ENCODE assay signal across 11 mouse cellular contexts in genomic region chr17:45742371-45743147, GRCm38 (mm10). TPM values are rescaled to one million over a fixed set of nuclear protein-coding genes. Genes with fewer than 3 reads are reported as not detected.
DNase-seq lines count a peak whose midpoint lies in the region; ATAC-seq and TF ChIP-seq lines count a peak whose summit lies in the region.
"Had no signal": no experiment of that assay in that cellular context is flagged by ENCODE, and none has a peak within 500 bp of the region (broad histone marks: within the 10 kb centered on the region; RNA-seq: fewer than 3 reads in every experiment).

No protein-coding gene starts in this region.

- no peak overlapping the region for H3K4me2 ChIP-seq in hindbrain, embryonic 11.5 days (replicated peaks; ENCODE audit: low read depth, low read length)
- H3K4me2 ChIP-seq in liver, embryonic 16.5 days (ENCODE audit: low read depth, low read length): peak overlapping the region; percentile 6; the same call in 1 of the 2 replicates
- H3K4me2 ChIP-seq in myocyte (ENCODE audit: low read depth): no peak overlapping the region
- H3K4me2 ChIP-seq: midbrain, embryonic 15.5 days had no signal

- H3K27me3 ChIP-seq in hindbrain, embryonic 10.5 days (ENCODE audit: insufficient read depth, poor library complexity, severe bottlenecking): no peaks in the 10 kb centered on the region
- H3K27me3 ChIP-seq in hindbrain, embryonic 11.5 days (ENCODE audit: control insufficient read depth, insufficient read depth, low read length): no peaks in the 10 kb centered on the region
- no peaks in the 10 kb centered on the region for H3K27me3 ChIP-seq in liver, embryonic 16.5 days (ENCODE audit: control insufficient read depth, insufficient read depth, low read depth, low read length)
- H3K27me3 ChIP-seq in myocyte (ENCODE audit: control insufficient read depth, insufficient read depth, insufficient read length): no peaks in the 10 kb centered on the region
- H3K27me3 ChIP-seq: midbrain, embryonic 15.5 days had no signal

- ATAC-seq in hindbrain, embryonic 11.5 days (ENCODE audit: low FRiP score): no peak
- peak; percentile 77 for ATAC-seq in granulocyte monocyte progenitor cell, adult 5-6 weeks (replicated peaks; ENCODE audit: poor library complexity, severe bottlenecking)
- ATAC-seq in liver, embryonic 16.5 days (ENCODE audit: low read depth): peak; percentile 63
- ATAC-seq: midbrain, embryonic 15.5 days had no signal

- no peaks in the 10 kb centered on the region for H3K79me2 ChIP-seq in myocyte (ENCODE audit: control insufficient read depth, insufficient read depth)

- H3K27ac ChIP-seq in hindbrain, embryonic 10.5 days: peak overlapping the region; percentile 42
- H3K27ac ChIP-seq in hindbrain, embryonic 11.5 days (ENCODE audit: low read depth, low read length): no peak overlapping the region
- H3K27ac ChIP-seq in liver, embryonic 16.5 days (ENCODE audit: low read length): peak overlapping the region; percentile 26
- H3K27ac ChIP-seq: midbrain, embryonic 15.5 days had no signal

- no peaks in the 10 kb centered on the region for H3K36me3 ChIP-seq in hindbrain, embryonic 10.5 days
- no peaks in the 10 kb centered on the region for H3K36me3 ChIP-seq in hindbrain, embryonic 11.5 days (ENCODE audit: control insufficient read depth, insufficient read depth, low read length)
- H3K36me3 ChIP-seq in liver, embryonic 16.5 days (ENCODE audit: control insufficient read depth, insufficient read depth): no peaks in the 10 kb centered on the region
- H3K36me3 ChIP-seq in myocyte (ENCODE audit: control insufficient read depth, insufficient read depth): no peaks in the 10 kb centered on the region
- H3K36me3 ChIP-seq: midbrain, embryonic 15.5 days had no signal

- TF ChIP-seq POLR2A in myocyte (IDR thresholded peaks at IDR 0.05; ENCODE audit: insufficient read length, low read depth): no peak

- no peak overlapping the region for H3K4me3 ChIP-seq in hindbrain, embryonic 10.5 days
- H3K4me3 ChIP-seq in hindbrain, embryonic 11.5 days (ENCODE audit: low read depth, low read length): no peak overlapping the region
- no peak overlapping the region; the same call in 1 of the 2 replicates for H3K4me3 ChIP-seq in liver, embryonic 16.5 days (ENCODE audit: low read depth, low read length)
- H3K4me3 ChIP-seq in myocyte: no peak overlapping the region
- H3K4me3 ChIP-seq: midbrain, embryonic 15.5 days had no signal

- H3K9me3 ChIP-seq in hindbrain, embryonic 10.5 days: no peaks in the 10 kb centered on the region
- no peaks in the 10 kb centered on the region for H3K9me3 ChIP-seq in hindbrain, embryonic 11.5 days (ENCODE audit: control insufficient read depth, low read length)
- no peaks in the 10 kb centered on the region for H3K9me3 ChIP-seq in liver, embryonic 16.5 days (replicated peaks; ENCODE audit: control insufficient read depth, low read length)
- H3K9me3 ChIP-seq: midbrain, embryonic 15.5 days had no signal

- peaks cover 26% of the 10 kb centered on the region for H3K4me1 ChIP-seq in hindbrain, embryonic 10.5 days (replicated peaks)
- H3K4me1 ChIP-seq in hindbrain, embryonic 11.5 days (replicated peaks; ENCODE audit: control insufficient read depth, insufficient read depth, low read length): no peaks in the 10 kb centered on the region
- H3K4me1 ChIP-seq in liver, embryonic 16.5 days (ENCODE audit: control insufficient read depth, low read depth, low read length): peaks cover 46% of the 10 kb centered on the region

- WGBS in hindbrain, embryonic 10.5 days: 59% methylated on average over 13 of the region's 13 CpGs
- 56% methylated on average over 13 of the region's 13 CpGs for WGBS in hindbrain, embryonic 11.5 days
- 29% methylated on average over 13 of the region's 13 CpGs for WGBS in liver, embryonic 16.5 days (ENCODE audit: insufficient replicate concordance)

- no peak for DNase-seq in hindbrain, embryonic 10.5 days (ENCODE audit: low spot score)
- DNase-seq in hindbrain, embryonic 11.5 days (ENCODE audit: low spot score): no peak
- no peak for DNase-seq in urinary bladder, postnatal 25 days (ENCODE audit: low spot score)
- no peak for DNase-seq in layer of hippocampus, adult 11-12 months (ENCODE audit: low spot score)
- DNase-seq: kidney, adult 8-10 months; right cerebral cortex, postnatal 4 days had no signal

- no peak overlapping the region for H3ac ChIP-seq in myocyte (ENCODE audit: control insufficient read depth, insufficient read length)

- H3K9ac ChIP-seq in hindbrain, embryonic 11.5 days (ENCODE audit: low read depth, low read length): no peak overlapping the region
- peak overlapping the region; percentile 46; the same call in 1 of the 2 replicates for H3K9ac ChIP-seq in liver, embryonic 16.5 days (ENCODE audit: low read depth, low read length)
- H3K9ac ChIP-seq: midbrain, embryonic 15.5 days had no signal

TF ChIP-seq in myocyte, 11 proteins besides CTCF, POLR2A, EP300 and RAD21:
- TF ChIP-seq POLR2AphosphoS2 (IDR thresholded peaks at IDR 0.05; ENCODE audit: insufficient read length, low read depth): no peak
- TF ChIP-seq CEBPB (IDR thresholded peaks at IDR 0.05; ENCODE audit: insufficient read depth, poor library complexity, severe bottlenecking): 0 out of 2 replicates have a peak, but pooled peaks have one; percentile 4
- TF ChIP-seq MYOD1 (IDR thresholded peaks at IDR 0.05; ENCODE audit: control insufficient read depth in 1 of 3, insufficient read length in 2 of 3, low read depth in 2 of 3): peak in 1 of 3 experiments; percentile 10

RNA-seq across cellular contexts. Expression of gene 1600014C23Rik, which starts 8.9 kb away (rescaled TPM):
- polyA plus RNA-seq in hindbrain, embryonic 10.5 days (2016; fragmentation: Nextera tagmentation; extraction: Ambion mirVana): 0.58 and 0.67 TPM in 2 replicates
- 0.32 and 0.37 TPM in 2 replicates for polyA plus RNA-seq in hindbrain, embryonic 11.5 days (2014; fragmentation: Nextera tagmentation; extraction: Ambion mirVana)
- total RNA-seq in granulocyte monocyte progenitor cell, adult 5-6 weeks (2014; fragmentation: Nextera tagmentation): not detected in 2 replicates
- total RNA-seq in granulocyte monocyte progenitor cell, adult 5-6 weeks (2017): not detected in 2 replicates
- polyA plus RNA-seq in liver, embryonic 16.5 days (2015; fragmentation: Nextera tagmentation; extraction: Ambion mirVana): not detected in 2 replicates
- 0.17 TPM for polyA plus RNA-seq in myocyte (2012; fragmentation: generic; extraction: Trizol)
- polyA plus RNA-seq: stomach, embryonic 16.5 days had no signal

RNA-seq across cellular contexts. Expression of gene Tmem63b, which starts 55.9 kb away (rescaled TPM):
- 60.5 and 83.5 TPM in 2 replicates for polyA plus RNA-seq in hindbrain, embryonic 10.5 days (2016; fragmentation: Nextera tagmentation; extraction: Ambion mirVana)
- 48.6 and 50.3 TPM in 2 replicates for polyA plus RNA-seq in hindbrain, embryonic 11.5 days (2014; fragmentation: Nextera tagmentation; extraction: Ambion mirVana)
- total RNA-seq in granulocyte monocyte progenitor cell, adult 5-6 weeks (2014; fragmentation: Nextera tagmentation): 4.0 and 7.5 TPM in 2 replicates
- total RNA-seq in granulocyte monocyte progenitor cell, adult 5-6 weeks (2017): 3.4 and 5.6 TPM in 2 replicates
- 8.2 and 10.0 TPM in 2 replicates for polyA plus RNA-seq in liver, embryonic 16.5 days (2015; fragmentation: Nextera tagmentation; extraction: Ambion mirVana)
- polyA plus RNA-seq in myocyte (2012; fragmentation: generic; extraction: Trizol): 58.4 TPM

RNA-seq across cellular contexts. Expression of gene Mrpl14, which starts 56.4 kb away (rescaled TPM):
- polyA plus RNA-seq in hindbrain, embryonic 10.5 days (2016; fragmentation: Nextera tagmentation; extraction: Ambion mirVana): 146 and 150 TPM in 2 replicates
- polyA plus RNA-seq in hindbrain, embryonic 11.5 days (2014; fragmentation: Nextera tagmentation; extraction: Ambion mirVana): 105 and 109 TPM in 2 replicates
- total RNA-seq in granulocyte monocyte progenitor cell, adult 5-6 weeks (2014; fragmentation: Nextera tagmentation): 81.2 and 91.4 TPM in 2 replicates
- total RNA-seq in granulocyte monocyte progenitor cell, adult 5-6 weeks (2017): 10.6 and 36.8 TPM in 2 replicates
- 94.4 and 99.9 TPM in 2 replicates for polyA plus RNA-seq in liver, embryonic 16.5 days (2015; fragmentation: Nextera tagmentation; extraction: Ambion mirVana)
- polyA plus RNA-seq in myocyte (2012; fragmentation: generic; extraction: Trizol): 276 TPM
